Mouse (Mus musculus): ENCODE data around the gene Ly6g5c.
"Not testable (repeated sequence)": the region's sequence is repeated elsewhere in the genome, so short reads cannot be mapped to it uniquely, and the experiment has no call there.

Ly6g5c gene

GRCm38 (mm10) chr17:35106522-35106921 lies 1.6 kb upstream of the Ly6g5c start:
- DNase-seq (ENCODE audit: low read depth, low spot score), result peak; percentile 55

- DNase-seq (ENCODE audit: low read depth, low spot score), result no peak
Observed at GRCm38 (mm10) chr17:35111774-35112173, 3.7 kb downstream of the Ly6g5c start.

DNA sequence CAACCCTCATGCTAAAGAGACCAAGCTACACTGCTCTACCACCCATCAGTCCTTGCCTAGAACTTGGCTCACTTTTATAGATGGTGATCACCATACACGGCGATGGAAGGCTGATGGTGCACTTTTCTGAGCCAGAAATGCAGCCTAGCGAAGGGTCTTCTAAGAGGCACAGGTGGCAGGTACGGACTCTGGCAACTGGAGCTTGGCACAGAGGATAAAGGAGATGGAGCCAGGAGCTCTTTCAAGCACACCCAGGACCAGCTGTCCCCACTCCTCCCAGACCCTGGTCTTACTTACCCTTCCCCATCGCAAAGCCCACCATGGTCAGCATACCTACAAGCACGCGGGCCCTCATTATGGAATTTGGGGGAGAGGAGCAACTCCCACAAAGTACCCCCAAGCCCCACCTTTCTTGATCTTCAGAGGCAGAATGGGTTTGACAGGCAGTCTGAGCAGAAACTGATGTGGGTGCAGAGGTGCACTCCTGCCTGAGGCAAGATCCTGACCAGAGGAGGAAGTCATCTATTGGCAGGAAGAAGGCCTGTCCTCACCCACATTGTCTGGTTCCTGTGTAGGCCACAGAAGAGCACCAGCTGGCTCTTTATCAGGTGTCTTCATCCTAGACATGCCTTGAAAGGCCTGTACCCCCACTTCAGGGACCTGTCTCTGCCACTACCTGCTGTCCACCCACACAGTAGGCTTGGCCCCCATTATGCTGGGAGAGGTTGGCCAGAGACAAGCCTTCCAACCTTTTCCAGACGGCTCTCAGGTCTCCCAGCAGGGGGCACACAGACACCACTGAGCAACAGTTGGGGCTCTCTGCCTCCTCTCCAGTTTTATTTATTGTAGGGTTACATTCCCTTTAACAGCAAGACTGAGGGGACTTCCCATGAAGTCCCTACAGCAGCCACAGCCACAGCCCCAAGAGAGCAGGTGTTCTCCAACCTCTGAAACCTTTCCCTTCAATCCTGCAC lies 7.3 kb downstream of the Ly6g5c start, which contains the start of gene Ly6g5b:
Ly6g5b (minus strand) TSS at position 383 of the 974 bp plus-strand sequence.
- peak; percentile 65 for DNase-seq (ENCODE audit: low read depth, low spot score)

GRCm38 (mm10) chr17:35120745-35121142 lies 12.7 kb downstream of the Ly6g5c start:
- DNase-seq (ENCODE audit: low read depth, low spot score), result peak; percentile 43

GRCm38 (mm10) chr17:35121143-35121799 lies 13.2 kb downstream of the Ly6g5c start, which contains the start of gene Gpank1:
TSS of gene Gpank1 (plus strand) at chr17:35121455.
- peak; percentile 100 for DNase-seq (ENCODE audit: low read depth, low spot score)

DNA sequence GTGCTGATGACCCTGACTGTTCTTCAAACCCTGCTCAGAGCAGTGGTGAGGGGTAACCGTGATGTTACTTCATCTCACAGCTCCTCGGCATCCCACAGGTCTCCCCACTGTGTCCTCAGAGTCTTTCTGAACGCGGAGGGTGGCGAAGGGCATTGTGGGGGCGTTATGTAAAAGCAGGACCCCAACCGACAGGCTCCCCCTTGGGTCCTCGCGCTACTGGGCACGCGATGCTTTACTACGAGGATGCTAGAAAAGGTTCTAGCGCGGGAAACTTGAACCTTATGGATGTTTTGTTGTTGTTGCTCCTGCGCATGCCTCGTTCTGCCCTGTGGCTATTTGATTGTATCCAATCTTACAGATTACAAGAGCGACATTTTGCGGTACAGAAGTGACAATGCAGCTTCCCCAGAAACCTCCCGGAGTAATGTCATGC lies 13.8 kb downstream of the Ly6g5c start, which contains the start of gene Csnk2b:
Csnk2b (minus strand) TSS at position 183 of the 433 bp plus-strand sequence.
- peak; percentile 95 for DNase-seq (ENCODE audit: low read depth, low spot score)

- DNase-seq (ENCODE audit: low read depth, low spot score), result not testable (repeated sequence)
Observed at GRCm38 (mm10) chr17:35123287-35123686, 15.2 kb downstream of the Ly6g5c start.

DNA sequence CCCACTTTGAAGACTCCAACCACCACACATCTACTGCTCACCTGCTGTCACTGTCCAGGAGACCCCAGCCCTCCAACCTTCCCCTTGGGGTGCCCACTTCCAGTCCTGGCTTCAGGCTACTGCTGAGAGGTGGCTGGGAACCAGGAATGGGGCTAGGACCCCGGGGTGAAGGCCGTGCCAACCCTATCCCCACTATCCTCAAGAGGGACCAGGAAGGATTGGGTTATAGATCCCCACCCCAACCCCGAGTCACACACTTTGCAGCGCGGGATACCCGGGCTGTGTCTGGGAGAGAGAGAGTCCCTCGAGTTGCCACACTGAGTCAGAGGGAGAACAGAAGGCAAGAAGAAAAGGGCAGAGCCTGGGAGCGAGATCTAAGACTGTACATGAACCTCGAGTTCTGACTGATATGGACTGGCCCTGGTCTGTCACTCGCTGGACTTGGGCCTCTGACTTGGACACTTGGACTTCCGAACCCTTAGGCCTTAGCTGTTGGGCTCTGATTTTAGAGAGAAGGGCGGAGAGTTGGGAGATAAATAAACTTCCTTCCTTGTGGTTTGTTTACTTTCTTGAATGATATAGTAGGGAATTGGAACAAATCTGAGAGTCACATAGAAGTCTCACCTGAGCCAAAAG lies 16.3 kb downstream of the Ly6g5c start:
- not testable (repeated sequence) for DNase-seq (ENCODE audit: low read depth, low spot score)

DNA sequence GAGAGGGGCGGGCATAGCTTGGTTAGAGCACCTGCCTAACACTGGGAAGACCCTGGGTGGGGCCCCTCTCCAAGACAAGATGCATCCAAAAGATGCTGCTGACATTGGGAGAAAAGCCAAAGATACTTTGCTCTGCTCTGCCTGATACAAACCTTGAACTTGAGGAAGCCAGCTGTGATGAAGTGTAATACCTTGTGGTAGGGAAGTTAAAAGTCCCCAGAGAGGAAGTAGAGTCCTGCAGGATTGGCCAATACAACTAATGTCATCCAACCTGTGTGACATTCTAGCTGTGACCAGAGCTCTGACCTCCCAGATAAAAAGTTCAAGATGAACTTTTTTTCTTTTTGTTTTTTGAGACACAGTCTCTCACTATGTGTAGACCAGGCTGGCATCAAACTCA lies 17.0 kb downstream of the Ly6g5c start:
- DNase-seq (ENCODE audit: low read depth, low spot score), result no peak

DNA sequence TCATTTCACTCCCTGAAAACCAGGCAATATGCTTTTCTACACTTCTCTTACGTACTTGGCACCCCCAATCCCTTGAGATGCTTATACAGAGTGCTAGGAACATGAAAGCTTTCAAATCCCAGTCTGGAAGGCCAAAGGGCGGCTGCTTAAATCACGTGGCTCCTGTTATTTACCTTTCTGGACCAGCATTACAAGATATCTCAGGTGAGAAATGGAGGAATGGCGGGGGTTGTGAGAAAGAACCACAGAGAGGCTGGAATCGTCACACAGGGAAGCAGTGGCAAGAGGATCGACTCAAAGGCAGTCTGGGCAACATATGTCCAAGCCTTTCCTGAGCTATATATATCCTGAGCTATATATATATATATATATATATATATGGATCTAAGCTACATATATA lies 17.5 kb downstream of the Ly6g5c start:
- DNase-seq (ENCODE audit: low read depth, low spot score), result peak; percentile 30

DNA sequence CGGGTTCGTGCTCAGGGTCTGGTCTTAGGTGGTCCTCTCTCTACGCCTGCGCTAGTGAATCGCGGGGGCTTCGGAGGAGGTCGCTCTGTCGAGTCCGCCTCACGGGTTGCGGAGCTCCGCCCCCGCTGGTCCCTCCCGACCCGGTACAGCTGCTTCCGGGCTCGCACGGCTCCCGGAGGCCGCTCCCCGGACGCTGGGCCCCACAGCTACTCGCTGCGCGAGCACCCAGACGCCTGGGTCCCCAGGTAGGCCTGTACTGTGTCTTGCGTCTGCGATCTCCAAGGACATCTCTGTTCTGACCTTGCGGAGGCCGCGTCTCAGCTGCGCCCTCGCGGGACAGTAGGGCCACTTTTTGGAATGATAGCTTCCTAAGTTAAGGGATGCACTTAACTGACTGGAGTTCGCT lies 18.1 kb downstream of the Ly6g5c start, which contains the start of gene D17H6S53E:
D17H6S53E (plus strand) TSS at position 168 of the 406 bp plus-strand sequence.
- peak; percentile 69 for DNase-seq (ENCODE audit: low read depth, low spot score)

DNA sequence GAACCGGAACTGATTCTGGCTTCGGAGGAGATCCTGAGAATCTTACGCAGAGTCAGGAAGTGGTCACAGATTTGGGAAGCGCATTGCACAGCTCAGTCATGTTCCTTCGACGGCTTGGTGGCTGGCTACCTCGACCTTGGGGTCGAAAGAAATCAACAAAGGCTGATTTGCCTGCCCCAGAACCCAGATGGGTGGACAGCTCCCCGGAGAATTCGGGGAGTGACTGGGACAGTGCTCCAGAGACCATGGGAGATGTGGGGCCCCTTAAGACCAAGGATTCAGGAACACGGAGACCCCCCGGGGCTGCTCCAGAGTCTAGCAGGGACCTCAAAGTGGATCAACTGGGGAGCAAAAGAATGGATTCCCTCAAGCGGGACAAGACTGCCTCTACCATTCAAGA lies 18.9 kb downstream of the Ly6g5c start:
- DNase-seq (ENCODE audit: low read depth, low spot score), result peak; percentile 18

- DNase-seq (ENCODE audit: low read depth, low spot score), result no peak
Observed at GRCm38 (mm10) chr17:35128996-35129395, 20.9 kb downstream of the Ly6g5c start.

DNA sequence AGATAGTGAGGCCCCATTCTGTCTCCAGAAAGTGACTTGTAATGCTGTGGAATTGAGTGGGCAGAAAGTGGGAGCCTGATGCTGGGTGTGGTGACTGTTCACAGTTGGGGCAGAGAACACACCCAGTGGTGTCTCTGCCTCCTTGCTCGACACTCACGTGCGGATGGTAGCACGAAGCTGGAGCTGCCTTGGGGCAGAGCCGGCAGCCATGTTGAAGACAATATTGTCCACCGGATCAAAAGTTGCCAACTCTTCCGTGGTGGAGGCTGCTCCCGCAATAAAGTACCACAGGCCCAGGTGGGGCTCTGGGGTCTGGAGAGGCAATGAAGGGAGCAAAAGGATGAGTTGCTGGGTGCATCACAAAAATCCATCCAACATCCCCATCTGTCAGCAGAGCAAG lies 23.0 kb downstream of the Ly6g5c start:
- no peak for DNase-seq (ENCODE audit: low read depth, low spot score)

DNA sequence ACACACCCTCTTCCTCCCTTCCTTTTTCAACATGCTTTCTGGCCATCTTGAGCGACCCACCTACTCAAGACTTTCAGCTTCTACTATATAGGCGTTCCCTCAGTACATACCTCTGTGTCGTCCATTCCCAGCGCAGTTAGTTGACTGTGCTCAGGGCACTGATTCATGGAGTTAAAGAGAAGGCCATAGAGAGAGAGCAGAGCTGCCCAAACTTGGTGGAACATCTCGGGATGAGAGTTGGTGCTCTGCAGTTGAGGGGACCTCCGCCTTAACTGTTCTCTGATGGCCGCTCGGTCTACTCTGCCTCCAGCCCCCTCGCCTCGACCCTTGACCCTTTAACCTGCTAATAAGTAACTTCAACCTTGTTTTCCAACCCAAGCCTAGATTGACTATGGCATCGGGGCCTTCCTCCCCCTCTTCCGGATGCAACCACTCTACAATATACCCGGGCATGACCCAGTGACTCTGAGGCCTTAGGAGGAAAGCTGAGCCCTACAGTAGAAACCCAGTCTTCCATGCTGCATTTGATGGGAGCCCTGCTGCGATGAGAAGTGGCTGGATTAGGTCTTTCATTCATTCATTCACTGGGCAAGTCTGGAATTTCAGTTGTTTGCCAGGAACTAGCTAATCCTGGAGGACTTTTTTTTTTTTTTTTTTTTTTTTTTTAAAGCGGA lies 23.6 kb downstream of the Ly6g5c start, which contains the start of gene Apom:
Apom (minus strand) TSS at position 551 of the 674 bp plus-strand sequence.
- DNase-seq (ENCODE audit: low read depth, low spot score), result no peak

GRCm38 (mm10) chr17:35132174-35132560 lies 24.1 kb downstream of the Ly6g5c start:
- no peak for DNase-seq (ENCODE audit: low read depth, low spot score)

DNA sequence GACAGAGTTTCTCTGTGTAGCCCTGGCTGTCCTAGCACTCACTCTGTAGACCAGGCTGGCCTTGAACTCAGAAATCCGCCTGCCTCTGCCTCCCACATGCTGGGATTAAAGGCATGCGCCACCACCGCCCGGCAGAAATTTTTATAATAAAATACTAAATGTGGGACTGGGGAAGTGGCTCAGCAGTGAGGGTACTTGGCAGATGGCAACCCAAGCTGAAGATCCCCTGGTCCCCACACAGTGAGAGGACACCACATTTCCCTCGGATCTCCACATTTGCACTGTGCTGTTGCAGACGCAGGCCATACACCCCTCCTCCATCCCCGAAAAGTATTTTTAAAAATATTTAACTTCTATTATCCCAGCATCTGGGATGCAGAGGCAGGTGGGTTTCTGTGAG lies 25.4 kb downstream of the Ly6g5c start:
- DNase-seq (ENCODE audit: low read depth, low spot score), result no peak

GRCm38 (mm10) chr17:35134801-35135590 lies 26.9 kb downstream of the Ly6g5c start, which contains the start of gene Bag6:
TSS of gene Bag6 (plus strand) at chr17:35135178.
- peak; percentile 96 for DNase-seq (ENCODE audit: low read depth, low spot score)

DNA sequence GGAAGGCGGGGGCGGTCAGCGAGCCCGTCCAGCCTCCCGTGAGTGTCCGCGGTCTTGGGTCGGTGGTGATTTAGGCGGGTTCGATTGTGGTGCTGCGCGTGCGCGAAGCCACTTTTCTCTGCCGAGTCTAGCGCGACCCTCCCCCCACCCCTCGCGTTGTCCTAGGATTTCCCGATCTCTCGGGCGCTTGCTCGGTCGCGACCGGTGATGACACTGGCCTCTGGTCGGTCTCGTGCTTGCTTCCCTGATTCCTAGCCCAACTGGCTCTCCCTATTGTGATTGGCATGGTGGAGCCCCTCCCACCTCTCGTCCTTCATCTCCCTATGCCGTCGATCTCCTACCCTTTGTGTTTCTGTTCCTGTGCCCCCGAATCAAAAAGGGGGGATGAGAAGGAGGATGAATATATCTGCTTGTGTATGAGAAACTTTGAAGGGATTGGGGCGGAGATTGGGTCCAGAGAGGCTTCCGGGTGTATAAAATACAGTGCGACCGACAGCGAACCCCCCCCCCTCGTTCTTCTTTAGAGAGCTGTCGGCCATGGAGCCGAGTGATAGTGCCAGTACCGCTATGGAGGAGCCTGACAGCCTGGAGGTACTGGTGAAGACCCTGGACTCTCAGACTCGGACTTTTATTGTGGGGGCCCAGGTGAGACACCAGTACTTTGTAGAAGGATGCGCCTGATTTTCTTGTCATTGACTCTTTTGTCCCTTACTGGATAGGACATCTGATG lies 27.7 kb downstream of the Ly6g5c start:
- peak; percentile 91 for DNase-seq (ENCODE audit: low read depth, low spot score)

Data from 3T3-L1 (cell line).